Mouse (Mus musculus) lung, adult 2 months (tissue): ENCODE results near the gene Siae.

ENCODE experiments used
- CTCF ChIP-seq: fragments of 200-500 bp; IDR thresholded peaks from 2 replicates; pipeline ENCODE4 v1.5.1; 2011; ENCODE audit warnings: mild to moderate bottlenecking, low read length, control low read depth; ENCODE audit not compliant: insufficient read depth
- POLR2A ChIP-seq: fragments of 200-500 bp; IDR thresholded peaks from 2 replicates; pipeline ENCODE4 v1.6.1; 2011; ENCODE audit warnings: low read depth, mild to moderate bottlenecking, control low read depth, low read length, borderline replicate concordance; ENCODE audit errors: extremely low read depth

GRCm38 (mm10) chr9:37506023-37506422, 49.5 kb upstream of the Siae start:
- no peak for TF ChIP-seq POLR2A
- TF ChIP-seq CTCF = no peak
